Mouse (Mus musculus) limb, embryonic 15.5 days (tissue): ENCODE measurements around the gene Gtf2a1l. TPM values are rescaled to one million over a fixed set of nuclear protein-coding genes. Genes with fewer than 3 reads are reported as not detected.

Source experiments
- ATAC-seq: fragments of 200-750 bp; cut with Nextera tagmentation; 2 replicates; pipeline ENCODE4 v1.8.0; 2017; ENCODE audit warnings: low read depth, moderate TSS enrichment; ENCODE audit not compliant: insufficient number of reproducible peaks, low FRiP score, low TSS enrichment
- H3K27ac ChIP-seq: fragments of 300-500 bp; sonication (generic); 2 replicates; pipeline ENCODE4 v1.5.1; 2015; ENCODE audit warnings: moderate library complexity, mild to moderate bottlenecking, inconsistent platforms
- H3K27me3 ChIP-seq: fragments of 300-500 bp; sonication (generic); 2 replicates; pipeline ENCODE4 v1.6.1; 2015; ENCODE audit warnings: inconsistent platforms
- H3K36me3 ChIP-seq: fragments of 300-500 bp; sonication (generic); 2 replicates; pipeline ENCODE4 v1.6.1; 2015; ENCODE audit warnings: inconsistent platforms
- H3K4me1 ChIP-seq: fragments of 300-500 bp; sonication (generic); 2 replicates; pipeline ENCODE4 v1.6.1; 2015; ENCODE audit warnings: inconsistent platforms
- H3K4me2 ChIP-seq: fragments of 300-500 bp; sonication (generic); 2 replicates; pipeline ENCODE4 v1.6.1; 2015; ENCODE audit warnings: mild to moderate bottlenecking, inconsistent platforms
- H3K4me3 ChIP-seq: fragments of 300-500 bp; sonication (generic); 2 replicates; pipeline ENCODE4 v1.5.1; 2015; ENCODE audit warnings: mild to moderate bottlenecking, inconsistent platforms
- H3K9ac ChIP-seq: fragments of 300-500 bp; sonication (generic); 2 replicates; pipeline ENCODE4 v1.6.1; 2015; ENCODE audit warnings: inconsistent platforms
- H3K9me3 ChIP-seq: fragments of 300-500 bp; sonication (generic); 2 replicates; pipeline ENCODE4 v1.6.1; 2016; ENCODE audit warnings: inconsistent platforms
- WGBS: fragments of 180-500 bp; shearing (Covaris S2); methylation state at CpG from one replicate; pipeline ENCODE4 v1.1.7; 2015; 5-methylcytosine and 5-hydroxymethylcytosine counted together
- polyA plus RNA-seq: library from polyadenylated mRNA; unstranded; fragments of >200 nt; fragmentation: Nextera tagmentation; extraction: Ambion mirVana; gene quantifications from 2 replicates; pipeline ENCODE4 v1.2.1, GENCODE M21; 2015

Gtf2a1l gene
- polyA plus RNA-seq, 1 experiment from 2014 or later: not detected

DNA sequence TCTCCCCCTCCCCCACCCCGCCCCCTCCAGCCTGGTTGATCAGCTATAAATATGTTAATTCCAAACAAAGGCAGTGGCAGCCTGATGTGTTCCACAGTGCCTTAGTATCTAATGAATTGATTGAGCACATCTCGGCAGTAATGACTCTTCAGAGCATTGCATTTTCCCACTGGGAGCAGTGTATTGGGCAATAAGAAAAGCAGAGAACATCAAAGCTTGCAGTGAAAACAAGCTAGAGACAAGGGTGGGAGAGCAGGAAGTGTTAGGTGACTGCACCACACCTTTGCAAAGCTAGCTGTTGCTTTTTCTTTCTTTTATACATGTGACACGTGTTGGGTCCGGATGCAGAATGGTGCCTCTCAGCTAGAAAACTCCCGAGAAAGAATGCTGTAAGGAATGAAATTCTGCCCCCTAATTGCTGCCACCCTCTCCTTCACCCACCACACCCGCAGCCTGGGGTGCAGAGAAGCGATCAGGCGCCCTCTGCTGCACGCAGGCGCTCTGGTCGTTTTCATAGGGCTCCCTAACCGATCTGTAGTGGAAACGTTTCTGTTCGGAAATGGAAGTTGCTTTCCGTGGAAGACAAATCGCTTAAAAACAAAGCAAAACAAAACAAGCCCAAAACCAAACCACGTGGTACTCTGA, 84.5 kb downstream of the Gtf2a1l start:
- peak overlapping the region; percentile 22 for H3K4me3 ChIP-seq
- no peak overlapping the region for H3K9ac ChIP-seq
- peak overlapping the region; percentile 39 for H3K4me2 ChIP-seq
- H3K27me3 ChIP-seq: no peaks in the 10 kb centered on the region
- ATAC-seq: no peak
- H3K4me1 ChIP-seq: peaks cover 11% of the 10 kb centered on the region; the same call in 1 of the 2 replicates
- no peaks in the 10 kb centered on the region for H3K36me3 ChIP-seq
- H3K9me3 ChIP-seq: no peaks in the 10 kb centered on the region
- no peak overlapping the region for H3K27ac ChIP-seq
- 6% methylated on average over 17 of the region's 17 CpGs for WGBS

DNA sequence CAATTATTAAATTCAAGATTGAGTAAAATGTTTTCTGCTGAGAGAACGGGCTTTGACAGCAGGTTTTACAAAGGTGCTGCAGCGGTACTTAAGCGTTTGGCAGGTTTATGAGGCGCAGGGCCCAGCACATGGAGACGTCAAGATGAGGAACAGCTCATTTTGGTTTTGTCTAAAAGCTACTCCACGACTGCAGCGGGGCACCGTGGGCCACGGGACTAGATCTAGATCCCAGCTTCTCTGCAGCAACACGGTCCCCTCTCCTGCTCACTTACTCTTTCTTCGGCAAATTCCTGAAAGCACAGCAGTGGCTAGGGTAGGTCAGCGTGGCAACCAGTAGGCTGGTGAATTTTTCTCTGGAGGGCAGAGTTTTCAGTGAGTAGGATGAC, 85.0 kb downstream of the Gtf2a1l start:
- 21% methylated on average over 12 of the region's 12 CpGs for WGBS
- no peaks in the 10 kb centered on the region for H3K27me3 ChIP-seq
- peak overlapping the region; percentile 39 for H3K4me2 ChIP-seq
- H3K4me1 ChIP-seq: peaks cover 11% of the 10 kb centered on the region; the same call in 1 of the 2 replicates
- no peak overlapping the region for H3K27ac ChIP-seq
- no peaks in the 10 kb centered on the region for H3K9me3 ChIP-seq
- H3K4me3 ChIP-seq: peak overlapping the region; percentile 22
- H3K9ac ChIP-seq: no peak overlapping the region
- no peaks in the 10 kb centered on the region for H3K36me3 ChIP-seq
- no peak for ATAC-seq

GRCm38 (mm10) chr17:88755776-88756175, 87.3 kb downstream of the Gtf2a1l start:
- 78% methylated on average over 6 of the region's 6 CpGs for WGBS
- H3K4me1 ChIP-seq: peaks cover 11% of the 10 kb centered on the region; the same call in 1 of the 2 replicates
- no peak overlapping the region for H3K4me3 ChIP-seq
- no peak overlapping the region for H3K27ac ChIP-seq
- ATAC-seq: no peak
- no peaks in the 10 kb centered on the region for H3K9me3 ChIP-seq
- no peaks in the 10 kb centered on the region for H3K36me3 ChIP-seq
- no peak overlapping the region for H3K9ac ChIP-seq
- H3K27me3 ChIP-seq: no peaks in the 10 kb centered on the region
- no peak overlapping the region for H3K4me2 ChIP-seq

GRCm38 (mm10) chr17:88758003-88758437, 89.6 kb downstream of the Gtf2a1l start:
- H3K4me1 ChIP-seq: peaks cover 11% of the 10 kb centered on the region; the same call in 1 of the 2 replicates
- ATAC-seq: no peak
- H3K27ac ChIP-seq: no peak overlapping the region
- no peak overlapping the region for H3K9ac ChIP-seq
- no peaks in the 10 kb centered on the region for H3K27me3 ChIP-seq
- no peaks in the 10 kb centered on the region for H3K36me3 ChIP-seq
- H3K4me2 ChIP-seq: no peak overlapping the region
- H3K4me3 ChIP-seq: no peak overlapping the region
- 38% methylated on average over 9 of the region's 9 CpGs for WGBS
- H3K9me3 ChIP-seq: no peaks in the 10 kb centered on the region

- H3K9me3 ChIP-seq: no peaks in the 10 kb centered on the region
- WGBS: 56% methylated on average over 5 of the region's 5 CpGs
- no peaks in the 10 kb centered on the region for H3K4me1 ChIP-seq
- no peak overlapping the region for H3K27ac ChIP-seq
- no peak overlapping the region for H3K4me2 ChIP-seq
- H3K36me3 ChIP-seq: no peaks in the 10 kb centered on the region
- ATAC-seq: peak; percentile 41; the same call in 1 of the 2 replicates
- no peaks in the 10 kb centered on the region for H3K27me3 ChIP-seq
- H3K4me3 ChIP-seq: no peak overlapping the region
- no peak overlapping the region for H3K9ac ChIP-seq
Observed at GRCm38 (mm10) chr17:88763396-88764135, 95.1 kb downstream of the Gtf2a1l start.

DNA sequence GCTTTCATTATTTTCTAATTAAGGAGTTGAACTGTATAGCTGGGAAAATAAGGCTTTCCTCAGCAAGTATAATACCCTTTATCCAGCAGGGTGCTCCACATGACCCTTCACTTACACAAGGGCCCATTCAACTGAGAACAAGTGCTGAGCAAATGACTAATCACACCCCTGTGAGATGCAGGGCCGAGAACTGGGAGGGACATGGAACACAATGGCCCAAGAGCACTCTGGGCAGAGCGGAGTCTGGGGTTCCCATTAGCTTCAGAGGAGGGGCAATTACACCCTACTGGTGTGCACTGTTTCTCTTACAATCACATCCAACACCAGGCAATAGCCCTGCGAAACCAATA, 95.7 kb downstream of the Gtf2a1l start:
- ATAC-seq: no peak
- Histone ChIP-seq H3K9me3 (no peaks in the 10 kb centered on the region), H3K27me3 (no peaks in the 10 kb centered on the region), H3K4me3 (no peak overlapping the region), H3K27ac (no peak overlapping the region), H3K9ac (no peak overlapping the region), H3K4me2 (no peak overlapping the region), H3K4me1 (no peaks in the 10 kb centered on the region), H3K36me3 (no peaks in the 10 kb centered on the region)
- 60% methylated on average over 3 of the region's 3 CpGs for WGBS

Other genes with a start within 250 kb of the Gtf2a1l start
- gene Foxn2, start 227.9 kb upstream of the Gtf2a1l start, polyA plus RNA-seq: 16.6 and 17.3 TPM in 2 replicates
- gene Ppp1r21, start 138.5 kb upstream of the Gtf2a1l start, polyA plus RNA-seq: 19.9 and 21.8 TPM in 2 replicates
- 8.6 TPM in 2 replicates for gene Ston1, start 71.0 kb upstream of the Gtf2a1l start, polyA plus RNA-seq
- 0.20 and 0.49 TPM in 2 replicates for gene Lhcgr, start 123.3 kb downstream of the Gtf2a1l start, polyA plus RNA-seq